Mouse (Mus musculus) embryonic facial prominence, embryonic 11.5 days (tissue): Measurements from ENCODE around the gene Lage3. TPM values are rescaled to one million over a fixed set of nuclear protein-coding genes. Genes with fewer than 3 reads are reported as not detected.
A peak's percentile ranks its signal among the peaks of the same experiment; 100 is the strongest.

ENCODE experiments used
- ATAC-seq: fragments of 200-750 bp; cut with Nextera tagmentation; replicated peaks from 2 replicates; pipeline ENCODE4 v1.8.0; 2017; ENCODE audit warnings: low read depth; ENCODE audit not compliant: insufficient number of reproducible peaks, low FRiP score, low TSS enrichment
- DNase-seq: peaks from one replicate; pipeline ENCODE4 v3.0.0-alpha.2; 2015; ENCODE audit warnings: low spot score
- H3K27ac ChIP-seq: fragments of 300-500 bp; sonication (generic); replicated peaks from 2 replicates; pipeline ENCODE4 v1.5.1; 2014; ENCODE audit warnings: mild to moderate bottlenecking, low read depth, low read length, control low read depth
- H3K27me3 ChIP-seq: fragments of 300-500 bp; sonication (generic); 2 replicates; pipeline ENCODE4 v1.6.1; 2014; ENCODE audit warnings: mild to moderate bottlenecking, low read length, moderate library complexity, mixed read lengths; ENCODE audit not compliant: control insufficient read depth, insufficient read depth
- H3K36me3 ChIP-seq: fragments of 300-500 bp; sonication (generic); replicated peaks from 2 replicates; pipeline ENCODE4 v1.6.1; 2014; ENCODE audit warnings: low read depth, mild to moderate bottlenecking, low read length, moderate library complexity, mixed read lengths; ENCODE audit not compliant: control insufficient read depth, insufficient read depth
- H3K4me1 ChIP-seq: fragments of 300-500 bp; sonication (generic); 2 replicates; pipeline ENCODE4 v1.6.1; 2014; ENCODE audit warnings: low read length, mixed read lengths; ENCODE audit not compliant: control insufficient read depth, insufficient read depth
- H3K4me2 ChIP-seq: fragments of 300-500 bp; sonication (generic); 2 replicates; pipeline ENCODE4 v1.6.1; 2014; ENCODE audit warnings: low read depth, mild to moderate bottlenecking, control low read depth, low read length, moderate library complexity
- H3K4me3 ChIP-seq: fragments of 300-500 bp; sonication (generic); 2 replicates; pipeline ENCODE4 v1.5.1; 2014; ENCODE audit warnings: low read depth, low read length, control low read depth
- H3K9ac ChIP-seq: fragments of 300-500 bp; sonication (generic); replicated peaks from 2 replicates; pipeline ENCODE4 v1.6.1; 2014; ENCODE audit warnings: mild to moderate bottlenecking, control low read depth, low read length
- H3K9me3 ChIP-seq: fragments of 300-500 bp; sonication (generic); replicated peaks from 2 replicates; pipeline ENCODE4 v1.6.1; 2016; ENCODE audit warnings: mild to moderate bottlenecking, low read length, inconsistent platforms, mixed read lengths; ENCODE audit not compliant: control insufficient read depth
- WGBS: fragments of 180-500 bp; shearing (Covaris S2); extraction: QIAGEN DNeasy Blood & Tissue Kit; methylation state at CpG from one replicate; pipeline ENCODE4 v1.1.7; 2014; 5-methylcytosine and 5-hydroxymethylcytosine counted together
- polyA plus RNA-seq: library from polyadenylated mRNA; unstranded; fragments of >200 nt; fragmentation: Nextera tagmentation; extraction: Ambion mirVana; gene quantifications from 2 replicates; pipeline ENCODE4 v1.2.1, GENCODE M21; 2014

The Lage3 gene
- polyA plus RNA-seq: 128 and 130 TPM in 2 replicates

GRCm38 (mm10) chrX:74353467-74353770 lies at the start of gene Lage3:
Lage3 (minus strand) TSS chrX:74353618.
- no peaks in the 10 kb centered on the region for H3K4me1 ChIP-seq
- H3K27ac ChIP-seq: no peak within 1 kb of the TSS
- H3K36me3 ChIP-seq: no peaks in the 10 kb centered on the region
- H3K4me3 ChIP-seq: peak within 1 kb of the TSS; percentile 39
- H3K4me2 ChIP-seq: peak within 1 kb of the TSS; percentile 51
- peak; percentile 88 for ATAC-seq
- H3K9ac ChIP-seq: peak within 1 kb of the TSS; percentile 59
- H3K27me3 ChIP-seq: no peaks in the 10 kb centered on the region
- peak; percentile 81 for DNase-seq
- 29% methylated on average over 11 of the region's 22 CpGs for WGBS
- H3K9me3 ChIP-seq: no peaks in the 10 kb centered on the region

GRCm38 (mm10) chrX:74400136-74400535 lies 46.7 kb upstream of the Lage3 start:
- H3K36me3 ChIP-seq: no peaks in the 10 kb centered on the region
- no peak overlapping the region for H3K9ac ChIP-seq
- DNase-seq (no peak), ATAC-seq (no peak)
- H3K4me2 ChIP-seq: no peak overlapping the region
- no peaks in the 10 kb centered on the region for H3K4me1 ChIP-seq
- no peak overlapping the region for H3K4me3 ChIP-seq
- 93% methylated on average over 3 of the region's 3 CpGs for WGBS
- no peaks in the 10 kb centered on the region for H3K27me3 ChIP-seq
- no peaks in the 10 kb centered on the region for H3K9me3 ChIP-seq
- H3K27ac ChIP-seq: no peak overlapping the region

GRCm38 (mm10) chrX:74392535-74393443 lies 39.4 kb upstream of the Lage3 start, which contains the start of the genes Fam3a and Ikbkg:
Fam3a (minus strand) TSS chrX:74393272.
Ikbkg (plus strand) TSS chrX:74393290.
- 17% methylated on average over 28 of the region's 30 CpGs for WGBS
- H3K4me3 ChIP-seq: peak within 1 kb of the TSS; percentile 48
- H3K4me1 ChIP-seq: no peaks in the 10 kb centered on the region
- ATAC-seq: peak; percentile 99
- DNase-seq: peak; percentile 86
- no peaks in the 10 kb centered on the region for H3K27me3 ChIP-seq
- H3K9me3 ChIP-seq: no peaks in the 10 kb centered on the region
- H3K36me3 ChIP-seq: no peaks in the 10 kb centered on the region
- H3K9ac ChIP-seq: peak within 1 kb of the TSS; percentile 84
- no peak within 1 kb of the TSS; the same call in 1 of the 2 replicates for H3K27ac ChIP-seq
- peak within 1 kb of the TSS; percentile 61 for H3K4me2 ChIP-seq

- Histone ChIP-seq H3K4me3 (no peak overlapping the region), H3K36me3 (no peaks in the 10 kb centered on the region), H3K4me1 (no peaks in the 10 kb centered on the region), H3K9ac (no peak overlapping the region), H3K9me3 (no peaks in the 10 kb centered on the region), H3K27me3 (no peaks in the 10 kb centered on the region), H3K27ac (no peak overlapping the region), H3K4me2 (no peak overlapping the region)
- DNase-seq (no peak), ATAC-seq (no peak)
Measured at GRCm38 (mm10) chrX:74388153-74388552, 34.7 kb upstream of the Lage3 start.

- WGBS: 60% methylated on average over 2 of the region's 2 CpGs
- Histone ChIP-seq H3K4me1 (no peaks in the 10 kb centered on the region), H3K27me3 (no peaks in the 10 kb centered on the region), H3K36me3 (no peaks in the 10 kb centered on the region), H3K9me3 (no peaks in the 10 kb centered on the region), H3K9ac (no peak overlapping the region), H3K4me3 (no peak overlapping the region), H3K4me2 (no peak overlapping the region), H3K27ac (no peak overlapping the region)
- DNase-seq (peak; percentile 9), ATAC-seq (no peak)
Measured at GRCm38 (mm10) chrX:74384451-74384850, 31.0 kb upstream of the Lage3 start.

GRCm38 (mm10) chrX:74372888-74373549 lies 19.6 kb upstream of the Lage3 start, which contains the start of the genes Ubl4a and Slc10a3:
Ubl4a (minus strand) TSS chrX:74373218.
Slc10a3 (minus strand) TSS chrX:74373349.
- no peak within 1 kb of the TSS for H3K27ac ChIP-seq
- peak within 1 kb of the TSS; percentile 35 for H3K4me3 ChIP-seq
- no peaks in the 10 kb centered on the region for H3K27me3 ChIP-seq
- DNase-seq: peak; percentile 91
- no peaks in the 10 kb centered on the region for H3K4me1 ChIP-seq
- ATAC-seq: peak; percentile 88
- H3K4me2 ChIP-seq: peak within 1 kb of the TSS; percentile 43
- peak within 1 kb of the TSS; percentile 33 for H3K9ac ChIP-seq
- no peaks in the 10 kb centered on the region for H3K9me3 ChIP-seq
- H3K36me3 ChIP-seq: no peaks in the 10 kb centered on the region
- WGBS: 21% methylated on average over 32 of the region's 32 CpGs

- 12% methylated on average over 43 of the region's 49 CpGs for WGBS
- Histone ChIP-seq H3K4me2 (peak overlapping the region; percentile 54), H3K4me3 (peak overlapping the region; percentile 52), H3K27ac (0 out of 2 replicates have a peak overlapping the region, but pooled peaks have one; percentile 20), H3K9ac (peak overlapping the region; percentile 76), H3K4me1 (no peaks in the 10 kb centered on the region), H3K27me3 (no peaks in the 10 kb centered on the region), H3K36me3 (no peaks in the 10 kb centered on the region), H3K9me3 (no peaks in the 10 kb centered on the region)
- ATAC-seq: peak; percentile 68
- peak; percentile 67 for DNase-seq
Measured at GRCm38 (mm10) chrX:74368209-74368909, 14.9 kb upstream of the Lage3 start.
